Mouse (Mus musculus) right cerebral cortex, adult 18-20 months (tissue): Measurements from ENCODE around the gene Pgc.
A peak's percentile ranks its signal among the peaks of the same experiment; 100 is the strongest.

ENCODE experiments used
- DNase-seq: peaks from one replicate; pipeline ENCODE4 v3.0.0; 2022; ENCODE audit warnings: mixed read lengths

Gene Pgc

DNA sequence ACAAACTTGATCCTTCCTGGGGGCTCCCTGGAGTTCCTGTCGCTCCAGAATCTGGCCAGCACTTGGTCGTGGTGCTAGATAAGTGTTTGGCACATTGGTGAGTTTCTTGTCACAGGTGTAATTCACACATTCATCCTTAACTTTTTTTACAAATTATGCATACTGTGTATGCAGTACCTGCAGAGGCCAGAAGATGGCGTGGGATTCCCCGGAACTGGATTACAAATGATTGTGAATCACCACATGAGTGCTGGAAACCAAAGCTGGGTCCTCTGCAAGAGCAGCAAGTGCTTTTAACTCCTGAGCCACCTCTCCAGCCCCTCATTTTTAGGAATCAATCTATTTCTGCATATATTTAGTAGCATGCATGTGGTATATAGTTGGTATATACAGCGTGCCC lies 25.2 kb downstream of the Pgc start:
- no peak for DNase-seq

DNA sequence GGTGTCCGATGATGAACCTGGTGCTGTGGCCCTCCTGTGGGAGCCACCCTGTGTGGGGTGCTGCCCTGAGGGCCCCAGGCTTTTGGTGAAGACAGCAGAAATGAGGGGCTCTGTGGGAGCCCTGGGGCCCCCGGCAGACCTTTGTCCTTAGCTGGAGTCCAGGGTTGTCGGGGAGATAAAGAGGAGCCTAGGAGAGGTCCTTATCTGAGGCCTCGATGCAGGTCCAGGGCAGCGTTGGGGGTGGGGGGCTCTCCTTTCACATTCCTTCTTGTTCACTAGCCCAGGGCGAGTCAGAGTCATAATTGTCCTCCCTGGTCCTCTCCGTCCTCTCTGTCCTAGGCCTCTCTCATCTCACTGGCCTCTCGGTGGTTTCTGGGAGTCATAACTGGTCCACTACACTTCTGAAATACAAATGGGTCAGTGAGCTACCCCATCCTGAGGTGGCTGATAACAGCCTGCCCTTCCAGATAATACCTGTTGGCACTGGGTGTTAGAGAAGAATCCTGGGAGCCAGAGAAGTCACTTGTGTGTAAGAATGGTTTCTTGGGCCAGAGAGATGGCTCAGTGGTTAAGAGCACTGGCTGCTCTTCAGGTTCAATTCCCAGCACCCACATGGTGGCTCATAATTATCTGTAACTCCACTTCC lies 26.6 kb downstream of the Pgc start:
- no peak for DNase-seq

DNA sequence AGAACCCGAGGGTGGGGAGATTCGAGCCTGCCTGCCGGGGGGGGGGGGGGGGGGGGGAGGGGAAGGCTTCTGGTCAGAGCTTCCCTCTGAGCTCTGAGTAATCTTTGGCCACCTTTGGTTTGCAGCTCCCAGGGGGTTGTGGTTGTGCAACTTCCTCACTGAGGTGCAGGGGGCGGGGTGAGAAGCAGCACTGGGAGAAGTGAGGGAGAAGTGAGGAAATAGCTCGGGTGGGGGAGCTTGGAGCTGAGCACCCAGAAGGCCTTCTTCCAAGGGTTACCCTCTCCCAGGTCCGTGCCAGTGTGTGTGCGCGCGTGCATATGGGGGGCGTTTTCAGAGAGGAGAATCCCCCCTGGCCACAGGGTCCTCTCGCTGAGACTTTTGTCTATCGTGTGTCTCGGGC lies 27.6 kb downstream of the Pgc start:
- no peak for DNase-seq

GRCm38 (mm10) chr17:47756366-47756765 lies 29.7 kb downstream of the Pgc start:
- DNase-seq, result no peak

GRCm38 (mm10) chr17:47757056-47757610 lies 30.5 kb downstream of the Pgc start:
- DNase-seq, result no peak

GRCm38 (mm10) chr17:47759702-47760410 lies 33.2 kb downstream of the Pgc start:
- DNase-seq, result peak; percentile 32

DNA sequence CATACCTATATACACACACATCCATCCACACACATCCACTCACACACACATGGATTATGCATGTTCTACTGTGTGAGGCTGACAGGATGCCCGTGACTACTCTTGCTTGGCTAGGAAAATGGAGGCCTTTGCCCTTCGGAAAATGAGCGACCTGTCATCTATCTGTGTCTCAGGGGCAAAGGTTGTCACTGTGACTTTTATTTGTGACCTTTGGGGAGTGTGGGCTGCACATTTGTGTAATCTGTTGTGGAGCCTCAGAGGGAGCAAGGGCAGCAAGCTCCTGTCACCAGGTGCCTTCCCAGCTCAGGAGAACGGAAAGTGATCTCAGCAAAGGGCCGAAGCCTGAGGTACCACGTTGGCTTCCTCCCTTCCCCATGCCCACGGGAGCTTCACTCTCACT lies 35.4 kb downstream of the Pgc start:
- DNase-seq, result no peak

GRCm38 (mm10) chr17:47762518-47763340 lies 36.1 kb downstream of the Pgc start:
- DNase-seq, result peak; percentile 86

GRCm38 (mm10) chr17:47765986-47766385 lies 39.3 kb downstream of the Pgc start:
- DNase-seq, result no peak

DNA sequence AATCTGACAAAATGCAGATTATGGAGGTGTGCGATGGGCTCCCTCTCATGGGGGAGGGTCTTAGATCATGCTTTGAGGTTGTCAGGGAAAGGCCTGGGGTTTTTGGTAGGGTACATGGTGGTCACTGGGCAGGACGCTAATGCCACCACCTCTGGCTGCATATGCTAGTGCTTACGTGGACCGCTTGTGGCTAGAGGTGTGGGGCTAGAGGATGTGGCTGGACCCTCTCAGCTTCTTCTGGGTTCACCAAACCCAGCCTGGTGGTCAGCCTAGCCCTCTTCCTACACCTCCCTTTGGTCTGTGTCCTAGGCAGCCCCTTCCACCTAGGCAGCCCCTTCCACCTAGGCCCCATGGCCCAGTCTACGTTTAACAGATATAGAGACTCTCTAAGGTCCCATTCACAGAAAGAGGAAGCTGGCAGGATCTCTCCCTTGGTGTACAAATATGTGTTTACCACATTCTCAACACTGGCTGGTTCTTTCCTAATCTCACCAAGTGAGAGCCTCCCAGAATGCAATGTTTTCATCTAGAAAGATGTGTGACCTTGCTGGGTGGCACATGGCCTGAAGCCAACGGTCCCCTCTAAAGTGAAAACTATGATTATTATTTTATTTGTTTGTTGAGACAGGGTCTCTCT lies 39.9 kb downstream of the Pgc start:
- DNase-seq, result no peak

- no peak for DNase-seq
These were observed 40.4 kb downstream of the Pgc start for GRCm38 (mm10) chr17:47767081-47767455.

GRCm38 (mm10) chr17:47767456-47768141 lies 41.0 kb downstream of the Pgc start:
- DNase-seq, result no peak

- DNase-seq, result no peak
These were observed 42.1 kb downstream of the Pgc start for GRCm38 (mm10) chr17:47768707-47769276.

- DNase-seq, result no peak
These were observed 43.0 kb downstream of the Pgc start for GRCm38 (mm10) chr17:47769389-47770299.

DNA sequence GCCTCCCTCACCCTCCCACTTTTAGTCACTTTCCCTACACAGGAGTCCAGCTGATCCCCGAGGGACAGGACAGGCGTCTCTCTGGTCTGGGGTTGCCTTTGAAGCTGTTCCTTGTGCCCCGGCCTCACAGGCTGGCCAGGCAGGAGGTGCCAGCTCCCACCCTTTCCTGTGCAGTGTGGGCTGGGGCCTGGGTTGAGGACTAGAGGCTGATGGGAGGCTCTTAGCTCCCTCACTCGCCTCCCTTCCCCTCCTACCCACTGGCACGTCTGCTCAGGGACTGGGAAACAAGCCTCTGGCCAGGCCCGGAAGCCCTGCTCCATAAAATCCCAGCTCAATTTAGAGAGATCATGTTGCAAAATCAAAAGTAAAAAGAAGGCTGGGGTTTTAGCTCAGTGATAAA lies 47.0 kb downstream of the Pgc start:
- no peak for DNase-seq

GRCm38 (mm10) chr17:47777141-47777540 lies 50.5 kb downstream of the Pgc start:
- DNase-seq, result no peak

DNA sequence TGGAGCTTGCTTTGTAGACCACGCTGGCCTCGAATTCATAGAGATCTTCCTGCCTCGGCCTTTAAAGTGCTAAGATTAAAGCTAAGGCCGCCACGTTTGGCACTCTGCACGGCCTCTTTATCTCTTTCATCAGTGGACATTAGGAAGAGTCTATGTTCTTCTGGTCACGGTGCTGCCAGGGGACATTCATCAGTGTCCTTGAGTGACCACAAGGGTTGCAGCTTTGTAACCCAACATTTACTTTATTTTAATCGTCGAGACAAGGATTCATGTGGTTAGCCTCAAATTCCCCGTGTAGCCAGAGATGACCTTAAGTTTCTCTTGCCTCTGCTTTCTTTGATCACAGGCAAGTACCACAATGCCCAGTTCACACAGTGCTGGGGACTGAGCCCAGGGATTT lies 53.8 kb downstream of the Pgc start:
- DNase-seq, result no peak

DNA sequence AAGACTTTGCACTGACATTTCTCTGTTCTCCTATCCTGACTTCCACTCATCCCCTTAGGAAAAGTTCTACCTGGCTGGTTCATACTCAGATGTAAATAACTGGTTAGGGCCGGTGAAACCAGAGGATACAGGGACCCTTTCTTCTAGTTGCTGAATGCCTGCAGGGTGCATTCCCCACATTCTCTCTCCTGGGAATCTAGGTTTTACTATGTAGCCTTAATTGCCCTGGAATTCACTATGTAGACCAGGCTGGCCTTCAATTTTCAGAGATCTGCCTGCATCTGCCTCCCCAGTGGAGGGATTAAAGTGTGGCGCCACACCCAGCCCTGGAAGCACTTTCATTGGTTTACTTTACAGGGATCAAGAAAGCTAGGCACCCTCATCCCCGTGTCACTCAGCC lies 55.8 kb downstream of the Pgc start:
- no peak for DNase-seq

GRCm38 (mm10) chr17:47783445-47784223 lies 57.0 kb downstream of the Pgc start:
- DNase-seq, result no peak
